Mouse (Mus musculus) ES-Bruce4 (cell line): ENCODE measurements around the gene Arhgef16. TPM values are rescaled to one million over a fixed set of nuclear protein-coding genes. Genes with fewer than 3 reads are reported as not detected.

Experiments used
- H3K27ac ChIP-seq: 2 replicates; pipeline ENCODE4 v1.5.1; 2012; ENCODE audit warnings: low read length, inconsistent platforms; ENCODE audit not compliant: insufficient read depth
- H3K27me3 ChIP-seq: 2 replicates; pipeline ENCODE4 v1.6.1; 2012; ENCODE audit warnings: mild to moderate bottlenecking, low read length, inconsistent platforms; ENCODE audit not compliant: control insufficient read depth, poor library complexity, insufficient read depth, severe bottlenecking
- H3K36me3 ChIP-seq: 2 replicates; pipeline ENCODE4 v1.6.1; 2012; ENCODE audit warnings: inconsistent platforms, mild to moderate bottlenecking, low read length, moderate library complexity; ENCODE audit not compliant: control insufficient read depth, poor library complexity, insufficient read depth, severe bottlenecking
- H3K4me1 ChIP-seq: one replicate; pipeline ENCODE4 v1.8.1; 2011; ENCODE audit warnings: low read length; ENCODE audit not compliant: control insufficient read depth, insufficient read depth
- H3K4me3 ChIP-seq: 2 replicates; pipeline ENCODE4 v1.5.1; 2011; ENCODE audit warnings: low read depth, mild to moderate bottlenecking, low read length
- H3K9ac ChIP-seq: 2 replicates; pipeline ENCODE4 v1.6.1; 2012; ENCODE audit warnings: low read depth, mild to moderate bottlenecking, inconsistent platforms; ENCODE audit not compliant: poor library complexity, severe bottlenecking
- H3K9me3 ChIP-seq: replicated peaks from 2 replicates; pipeline ENCODE4 v1.6.1; 2012; ENCODE audit warnings: mild to moderate bottlenecking, low read length, inconsistent platforms; ENCODE audit not compliant: control insufficient read depth, poor library complexity, insufficient read depth, severe bottlenecking
- CTCF ChIP-seq: IDR thresholded peaks from one replicate; pipeline ENCODE4 v1.8.1; 2011; ENCODE audit warnings: low read depth, low read length
- EP300 ChIP-seq: IDR thresholded peaks from 2 replicates; pipeline ENCODE4 v1.6.1; 2011; ENCODE audit warnings: low read depth, low read length; ENCODE audit not compliant: insufficient read depth
- POLR2A ChIP-seq: IDR thresholded peaks from one replicate; pipeline ENCODE4 v1.8.1; 2011; ENCODE audit warnings: low read length; ENCODE audit not compliant: insufficient read depth
- polyA plus RNA-seq: library from polyadenylated mRNA; stranded (reverse); fragments of >200 nt; gene quantifications from 2 replicates; pipeline ENCODE4 v1.2.4, GENCODE M21; 2011; ENCODE audit warnings: low read depth; ENCODE audit not compliant: missing spikeins, insufficient read depth, insufficient read length

The Arhgef16 gene
- polyA plus RNA-seq, 1 experiment = 38.5 TPM

DNA sequence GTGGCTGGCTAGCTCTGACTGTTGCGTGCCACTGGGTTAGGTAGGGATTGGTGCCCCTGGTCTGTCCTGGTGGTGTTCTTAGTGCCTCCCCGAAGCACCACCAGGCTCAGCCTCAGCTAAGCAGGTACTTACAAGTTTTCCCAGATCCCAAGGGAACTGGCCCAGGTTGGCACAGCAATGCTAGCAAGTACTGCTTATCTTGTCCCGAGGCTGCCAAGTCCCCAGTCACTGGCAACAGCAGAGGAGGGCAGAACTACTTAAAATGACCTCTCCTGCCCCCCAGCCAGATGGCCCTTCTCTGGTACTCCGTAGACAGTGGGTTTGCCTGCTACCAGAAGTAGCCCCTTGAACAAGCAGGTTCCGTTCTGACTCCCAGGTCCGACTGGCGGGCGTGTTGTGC is 62.3 kb downstream of the Arhgef16 start:
- no peak overlapping the region for H3K27ac ChIP-seq
- no peak overlapping the region for H3K9ac ChIP-seq
- H3K36me3 ChIP-seq = no peaks in the 10 kb centered on the region
- H3K27me3 ChIP-seq = no peaks in the 10 kb centered on the region
- H3K9me3 ChIP-seq = no peaks in the 10 kb centered on the region
- TF ChIP-seq POLR2A (no peak), CTCF (no peak), EP300 (no peak)
- peaks cover 2% of the 10 kb centered on the region for H3K4me1 ChIP-seq
- H3K4me3 ChIP-seq = no peak overlapping the region

DNA sequence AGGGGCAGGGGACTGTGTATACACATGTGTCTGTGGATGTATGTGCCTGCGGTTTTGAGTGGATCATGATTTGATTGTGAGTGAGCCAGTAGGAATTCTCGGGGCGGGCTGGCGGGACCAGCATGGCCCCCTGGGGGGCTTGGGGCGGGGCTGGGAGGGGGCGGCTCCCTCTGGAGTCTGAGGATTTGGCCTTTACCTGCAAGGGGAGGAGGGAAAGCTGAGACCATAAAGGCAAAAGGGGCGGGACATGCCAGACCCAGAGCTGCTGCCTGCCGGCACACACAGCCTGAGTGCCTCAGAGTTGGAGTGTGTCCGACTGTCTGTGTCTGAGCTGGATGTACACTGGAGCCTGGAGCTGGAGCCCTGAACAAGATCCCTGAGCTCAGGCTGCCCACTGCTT is 64.2 kb downstream of the Arhgef16 start:
- peak overlapping the region; percentile 34 for H3K4me3 ChIP-seq
- H3K9me3 ChIP-seq = no peaks in the 10 kb centered on the region
- no peaks in the 10 kb centered on the region for H3K27me3 ChIP-seq
- H3K9ac ChIP-seq = no peak overlapping the region
- peaks cover 4% of the 10 kb centered on the region for H3K4me1 ChIP-seq
- no peaks in the 10 kb centered on the region for H3K36me3 ChIP-seq
- no peak for TF ChIP-seq EP300
- no peak for TF ChIP-seq CTCF
- no peak for TF ChIP-seq POLR2A
- no peak overlapping the region for H3K27ac ChIP-seq

DNA sequence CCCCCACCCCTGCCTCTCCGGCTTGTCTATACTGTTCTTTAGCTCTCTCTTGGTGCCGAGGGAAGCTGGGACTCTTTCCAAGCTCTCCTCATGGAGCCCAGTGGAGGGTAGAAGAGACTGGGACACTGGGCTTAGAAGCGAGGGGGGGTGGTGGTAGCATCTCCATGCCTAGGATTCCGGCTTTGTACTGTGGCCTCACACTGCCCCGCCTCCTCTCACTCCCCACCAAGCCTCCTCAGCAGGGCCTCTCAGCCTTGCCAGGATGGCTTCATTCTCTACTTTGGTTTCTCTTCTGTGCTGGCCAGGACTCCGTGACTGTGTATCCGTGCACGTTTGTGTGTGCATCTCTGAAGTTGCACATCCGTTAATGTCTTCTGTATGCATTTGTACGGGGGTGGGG is 64.6 kb downstream of the Arhgef16 start:
- Histone ChIP-seq H3K9ac (no peak overlapping the region), H3K27me3 (no peaks in the 10 kb centered on the region), H3K27ac (no peak overlapping the region), H3K4me3 (no peak overlapping the region), H3K4me1 (peaks cover 4% of the 10 kb centered on the region), H3K36me3 (no peaks in the 10 kb centered on the region), H3K9me3 (no peaks in the 10 kb centered on the region)
- TF ChIP-seq EP300 (no peak), POLR2A (no peak), CTCF (no peak)

DNA sequence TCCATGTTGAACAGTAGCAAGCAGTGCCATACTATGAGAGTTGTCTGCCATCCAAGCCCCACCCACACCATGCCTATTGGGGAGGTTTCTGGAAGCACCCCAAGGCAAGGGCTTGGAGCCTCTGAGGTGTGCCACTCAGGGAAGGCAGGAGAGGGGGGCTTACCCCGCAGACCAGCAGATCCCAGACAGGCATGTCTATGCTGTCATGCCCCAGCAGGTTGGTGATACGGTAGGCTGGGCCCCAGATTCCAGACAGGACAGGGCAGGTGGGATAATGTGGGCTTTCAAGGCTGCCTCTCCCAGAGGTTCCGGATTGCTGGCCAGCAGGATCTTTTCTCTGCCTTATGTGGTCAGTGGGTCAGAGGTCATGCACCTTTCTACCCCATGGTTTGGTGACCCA is 65.5 kb downstream of the Arhgef16 start:
- no peaks in the 10 kb centered on the region for H3K27me3 ChIP-seq
- H3K4me3 ChIP-seq = no peak overlapping the region
- no peaks in the 10 kb centered on the region for H3K36me3 ChIP-seq
- H3K4me1 ChIP-seq = peaks cover 8% of the 10 kb centered on the region
- H3K27ac ChIP-seq = no peak overlapping the region
- H3K9me3 ChIP-seq = no peaks in the 10 kb centered on the region
- TF ChIP-seq EP300 (no peak), POLR2A (no peak), CTCF (no peak)
- no peak overlapping the region for H3K9ac ChIP-seq

DNA sequence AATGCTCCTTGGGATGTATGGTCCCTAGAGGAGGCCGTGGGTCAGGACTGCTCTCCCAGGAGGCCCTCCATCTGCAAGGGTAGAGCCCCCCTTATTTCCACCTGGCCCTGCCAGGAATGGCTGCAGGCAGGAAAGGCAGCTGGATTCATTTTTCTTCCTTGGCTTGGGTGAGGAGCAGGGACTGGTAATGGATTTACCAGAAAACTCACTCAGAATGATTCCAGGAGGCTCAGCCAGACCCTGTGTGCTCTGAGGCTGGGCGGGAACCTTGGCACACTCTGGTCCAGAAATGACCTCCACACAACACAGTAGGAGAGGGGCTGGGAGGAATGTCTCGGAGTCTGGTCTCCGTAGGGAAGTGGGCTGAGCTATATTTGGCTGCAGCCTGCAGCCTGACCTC is 69.2 kb downstream of the Arhgef16 start:
- Histone ChIP-seq H3K4me1 (peaks cover 18% of the 10 kb centered on the region), H3K36me3 (no peaks in the 10 kb centered on the region), H3K4me3 (no peak overlapping the region), H3K27me3 (no peaks in the 10 kb centered on the region), H3K9ac (no peak overlapping the region), H3K27ac (no peak overlapping the region), H3K9me3 (no peaks in the 10 kb centered on the region)
- TF ChIP-seq POLR2A = no peak
- no peak for TF ChIP-seq EP300
- TF ChIP-seq CTCF = no peak

DNA sequence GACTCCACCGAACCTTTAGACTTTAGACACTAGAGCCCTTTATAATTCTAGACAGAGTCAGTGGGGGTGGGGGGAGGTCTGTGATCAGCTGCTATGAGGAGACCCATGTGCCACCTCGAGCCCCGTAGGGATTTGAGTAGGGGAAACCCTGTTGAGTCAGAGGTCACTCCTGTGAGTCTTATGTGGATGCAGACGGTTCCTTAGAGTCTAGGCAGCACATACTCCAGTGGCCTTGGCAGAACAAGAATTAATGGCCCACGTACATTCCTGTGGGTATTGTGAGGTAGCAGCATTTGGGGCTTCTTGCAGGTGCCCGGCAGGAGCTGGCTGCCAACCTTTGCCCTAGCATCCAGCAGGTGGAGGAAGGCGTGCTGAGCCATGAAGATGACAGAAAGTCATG is 70.1 kb downstream of the Arhgef16 start:
- Histone ChIP-seq H3K36me3 (no peaks in the 10 kb centered on the region), H3K4me3 (no peak overlapping the region), H3K27me3 (no peaks in the 10 kb centered on the region), H3K9ac (no peak overlapping the region), H3K4me1 (peaks cover 16% of the 10 kb centered on the region), H3K27ac (no peak overlapping the region), H3K9me3 (no peaks in the 10 kb centered on the region)
- TF ChIP-seq POLR2A = no peak
- no peak for TF ChIP-seq EP300
- TF ChIP-seq CTCF = no peak
